Mouse (Mus musculus) liver, embryonic 14.5 days (tissue): ENCODE measurements around the gene Mecom.

Experiments used
- CTCF ChIP-seq: IDR thresholded peaks from 2 replicates; pipeline ENCODE4 v1.5.1; 2016; ENCODE audit warnings: antibody characterized with exemption, low read depth, control low read depth
- EP300 ChIP-seq: IDR thresholded peaks from 2 replicates; pipeline ENCODE4 v1.6.1; 2016; ENCODE audit warnings: antibody characterized with exemption, low read depth

- no peak for TF ChIP-seq CTCF
- TF ChIP-seq EP300: no peak
Observed at GRCm38 (mm10) chr3:30050795-30051194, 497.0 kb downstream of the Mecom start.
